Mouse (Mus musculus) CH12.LX (cell line): ENCODE data around the gene Gpatch1.

Experiments
- EP300 ChIP-seq: IDR thresholded peaks from 2 replicates; pipeline ENCODE4 v1.6.1; 2011; ENCODE audit warnings: low read length, improper control_type of control experiment
- JUND ChIP-seq: conservative IDR thresholded peaks from 2 replicates; pipeline ENCODE4 v1.6.1; 2011; ENCODE audit warnings: low read depth, low read length, improper control_type of control experiment
- MAX ChIP-seq: IDR thresholded peaks from 2 replicates; pipeline ENCODE4 v1.6.1; 2011; ENCODE audit warnings: low read length, improper control_type of control experiment
- MAZ ChIP-seq: IDR thresholded peaks from 2 replicates; pipeline ENCODE4 v1.6.1; 2012; ENCODE audit warnings: low read depth, mild to moderate bottlenecking, inconsistent platforms, low read length, improper control_type of control experiment, moderate library complexity
- POLR2A ChIP-seq: IDR thresholded peaks from 2 replicates; pipeline ENCODE4 v1.6.1; 2011; ENCODE audit warnings: low read depth, mild to moderate bottlenecking, improper control_type of control experiment, low read length

DNA sequence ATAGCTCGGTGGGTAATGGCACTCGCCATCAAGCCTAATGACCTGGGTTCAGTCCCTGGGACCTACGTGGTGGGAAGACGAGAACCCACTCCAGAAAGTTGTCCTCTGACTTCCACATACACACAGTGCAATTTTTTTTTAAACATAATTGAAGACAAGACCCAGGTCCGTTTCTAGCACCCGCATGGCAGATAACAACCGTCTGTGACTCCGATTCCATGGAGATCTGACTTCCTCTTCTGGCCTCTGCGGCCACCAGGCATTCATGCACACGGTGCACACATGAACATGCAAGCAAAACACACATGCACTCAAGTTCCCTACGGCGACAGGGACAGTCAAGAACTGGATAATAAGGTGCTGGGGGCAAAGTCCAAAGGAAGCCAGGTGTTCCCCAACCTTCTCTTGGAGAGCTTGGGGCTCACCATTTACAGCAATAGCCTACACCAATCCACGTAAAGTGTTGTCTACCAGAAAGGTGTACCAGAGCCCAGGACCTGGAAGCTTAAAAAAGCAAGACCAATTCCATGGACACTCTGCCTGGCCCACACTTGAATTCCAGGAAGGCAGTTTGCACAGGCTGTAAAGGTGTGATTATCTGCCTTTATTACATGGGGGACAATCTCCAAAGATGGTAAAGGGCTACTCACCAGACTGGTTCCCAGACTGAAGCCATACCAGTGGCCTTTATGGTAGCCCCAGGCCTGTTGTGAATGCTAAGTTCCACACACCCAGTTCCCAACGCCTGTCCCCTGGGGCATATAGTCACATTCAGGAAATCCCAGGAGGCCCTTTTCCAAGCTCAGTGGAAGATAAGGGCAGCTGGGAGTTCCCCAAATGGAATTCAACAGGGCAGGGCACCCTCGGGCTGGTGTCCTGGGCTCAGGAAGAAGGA is 54.4 kb downstream of the Gpatch1 start:
- TF ChIP-seq MAZ (no peak), POLR2A (no peak), MAX (no peak), EP300 (no peak), JUND (no peak)
